18 mouse cellular contexts compared by ENCODE assay signal in the genomic region with DNA sequence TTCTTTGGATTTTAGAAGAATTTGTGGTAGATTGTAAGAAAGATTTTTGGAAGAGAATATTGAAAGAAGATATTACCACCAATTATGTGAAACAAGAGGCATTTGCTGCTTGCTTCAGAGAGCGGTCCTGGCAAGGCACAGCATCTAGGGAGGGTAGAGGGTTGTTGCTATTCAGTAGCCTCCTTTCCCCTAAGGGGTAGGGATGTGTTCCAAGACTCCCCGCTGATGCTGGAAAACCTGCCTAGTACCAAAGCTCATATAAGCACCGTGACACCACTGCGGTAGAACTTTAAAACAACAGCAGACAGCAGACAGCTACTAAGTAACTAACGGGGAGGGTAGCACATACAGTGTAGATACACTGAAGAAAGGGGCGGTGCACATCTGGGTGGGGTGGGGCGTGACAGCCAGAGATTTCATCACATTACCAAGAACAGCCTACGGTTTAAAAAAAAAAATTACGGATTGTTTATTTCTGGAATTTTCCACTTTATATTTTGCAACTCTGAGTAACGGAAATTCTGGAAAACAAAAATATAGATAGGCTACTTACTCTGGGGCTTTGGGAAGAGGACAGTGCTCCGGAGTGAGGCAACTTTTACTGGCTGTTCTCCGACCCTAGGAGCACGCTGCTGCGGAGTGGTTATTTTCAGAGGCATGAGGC. TPM values are rescaled to one million over a fixed set of nuclear protein-coding genes. Genes with fewer than 3 reads are reported as not detected.
"Had no signal": no experiment of that assay in that cellular context is flagged by ENCODE, and none has a peak within 500 bp of the region (broad histone marks: within the 10 kb centered on the region; RNA-seq: fewer than 3 reads in every experiment).

No protein-coding gene starts in this region.

- H3K4me2 ChIP-seq: lung, embryonic 14.5 days; midbrain, embryonic 12.5 days; neural tube, embryonic 13.5 days; stomach, embryonic 15.5 days had no signal

- ATAC-seq: midbrain, embryonic 16.5 days had no signal

- H3K4me3 ChIP-seq: midbrain, embryonic 10.5 days; midbrain, embryonic 12.5 days; myocyte; neural tube, embryonic 13.5 days; stomach, embryonic 15.5 days had no signal

- H3K9ac ChIP-seq: lung, embryonic 14.5 days; midbrain, embryonic 12.5 days; neural tube, embryonic 13.5 days; stomach, embryonic 15.5 days had no signal

- H3K9me3 ChIP-seq: midbrain, embryonic 10.5 days; midbrain, embryonic 12.5 days; neural tube, embryonic 13.5 days; stomach, embryonic 15.5 days had no signal

- H3K27ac ChIP-seq: midbrain, embryonic 10.5 days; midbrain, embryonic 12.5 days; neural tube, embryonic 13.5 days; stomach, embryonic 15.5 days; stomach, postnatal 0 days had no signal

- H3K36me3 ChIP-seq: midbrain, embryonic 10.5 days; midbrain, embryonic 12.5 days; neural tube, embryonic 13.5 days; stomach, embryonic 15.5 days had no signal

- H3K27me3 ChIP-seq: midbrain, embryonic 12.5 days; neural tube, embryonic 13.5 days; stomach, embryonic 15.5 days had no signal

- H3K4me1 ChIP-seq: midbrain, embryonic 10.5 days; midbrain, embryonic 12.5 days; neural tube, embryonic 13.5 days had no signal

- DNase-seq: lung, adult 18-20 months; lung, embryonic 14.5 days; lung, postnatal 14 days; lung, postnatal 4 days; midbrain, embryonic 14.5 days; right cerebral cortex, postnatal 14 days; thymus, adult 2 months; thymus, postnatal 25 days; thymus, postnatal 4 days had no signal

RNA-seq across cellular contexts. Expression of a gene that starts 6.9 kb away (rescaled TPM):
- total RNA-seq: megakaryocyte-erythroid progenitor cell, adult 5-6 weeks; neutrophil, adult 5-6 weeks had no signal

RNA-seq across cellular contexts. Expression of a gene that starts 19.7 kb away (rescaled TPM):
- total RNA-seq: megakaryocyte-erythroid progenitor cell, adult 5-6 weeks; neutrophil, adult 5-6 weeks had no signal
